Mouse (Mus musculus) adrenal gland (tissue): ENCODE measurements around the gene Fcgr4.
"Not testable (repeated sequence)": the region's sequence is repeated elsewhere in the genome, so short reads cannot be mapped to it uniquely, and the experiment has no call there.

ENCODE experiments used
- intact Hi-C: fragments of 180-260 bp; cut with DNase I; formaldehyde crosslinking; loops from one replicate; pipeline ENCODE4 v1.15.1; 2025

Gene Fcgr4

DNA sequence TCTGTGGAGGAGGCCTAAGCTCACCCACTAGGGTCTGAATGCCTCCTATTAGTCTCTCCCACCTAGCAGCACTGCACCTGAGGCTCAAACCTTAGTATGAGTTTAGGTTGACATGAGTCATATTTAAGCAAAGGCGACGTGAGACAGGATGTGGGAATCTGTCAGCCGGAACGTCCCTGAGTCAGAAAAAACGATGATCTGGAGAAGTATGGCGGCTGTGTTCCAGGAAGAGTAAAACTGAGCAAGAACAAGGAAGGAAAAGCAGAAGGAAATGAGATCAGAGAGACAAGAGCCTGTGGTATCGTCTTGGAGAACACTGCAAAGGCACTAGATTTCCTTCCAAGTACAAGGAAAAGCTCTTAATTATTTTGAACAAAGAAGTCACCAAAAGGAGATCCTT is 32.1 kb downstream of the Fcgr4 start:
- intact Hi-C loops: no loop called here

DNA sequence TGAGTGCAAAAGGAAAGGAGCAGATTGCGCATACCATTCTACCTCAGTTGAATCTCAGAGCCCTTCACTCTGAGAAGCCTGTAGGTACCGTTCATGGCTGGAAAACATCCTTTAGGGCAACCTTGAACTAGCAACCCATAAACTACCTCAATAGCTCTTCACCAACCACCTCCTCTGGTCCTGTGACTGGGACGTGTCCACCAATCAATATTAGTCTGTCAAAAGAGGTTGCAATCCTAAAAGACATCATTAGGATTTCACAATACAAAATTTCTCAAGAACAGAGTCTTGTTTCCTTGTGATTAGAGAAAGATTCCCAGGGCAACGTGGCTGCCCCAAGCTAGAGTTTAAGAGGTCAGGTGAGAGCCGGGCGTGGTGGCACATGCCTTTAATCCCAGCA is 34.6 kb downstream of the Fcgr4 start:
- intact Hi-C loops: no loop called here

DNA sequence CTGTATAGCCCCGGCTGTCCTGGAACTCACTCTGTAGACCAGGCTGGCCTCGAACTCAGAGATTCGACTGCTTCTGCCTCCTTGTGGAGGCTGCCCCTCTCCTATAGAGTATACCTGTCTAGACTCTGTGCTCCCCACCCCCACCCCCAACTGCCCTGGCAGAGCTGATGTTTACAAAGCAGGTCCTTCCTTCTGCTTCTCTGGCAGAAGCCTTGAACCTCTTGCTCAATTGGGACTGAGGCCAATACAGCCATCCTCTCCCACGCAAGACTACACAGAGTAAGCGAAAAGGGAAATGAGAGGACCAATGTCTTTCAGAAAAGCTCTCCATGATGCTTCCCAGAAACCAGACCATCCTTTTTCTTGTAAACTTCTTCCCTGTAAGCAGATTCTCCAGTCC is 38.5 kb downstream of the Fcgr4 start:
- intact Hi-C loops: no loop called here

DNA sequence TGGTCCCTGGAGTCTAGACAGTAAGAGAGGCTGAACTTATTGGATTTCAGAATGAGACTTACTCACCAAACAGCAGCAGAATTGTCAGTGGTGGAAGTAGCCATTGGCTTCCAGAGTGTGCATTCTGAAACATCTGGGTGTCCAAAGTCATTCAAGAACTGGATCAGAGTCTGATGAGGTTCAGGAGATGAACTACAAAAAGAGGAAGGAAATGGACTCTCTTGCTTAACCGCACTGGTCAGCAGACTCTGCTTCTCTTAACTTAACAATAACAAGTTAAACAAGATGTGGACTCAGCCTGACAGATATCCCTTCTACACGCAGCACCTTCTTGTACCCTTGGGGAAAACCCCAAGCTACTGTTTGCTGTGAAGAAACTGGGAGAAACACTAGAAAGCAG is 40.5 kb downstream of the Fcgr4 start:
- intact Hi-C loops: no loop called here

DNA sequence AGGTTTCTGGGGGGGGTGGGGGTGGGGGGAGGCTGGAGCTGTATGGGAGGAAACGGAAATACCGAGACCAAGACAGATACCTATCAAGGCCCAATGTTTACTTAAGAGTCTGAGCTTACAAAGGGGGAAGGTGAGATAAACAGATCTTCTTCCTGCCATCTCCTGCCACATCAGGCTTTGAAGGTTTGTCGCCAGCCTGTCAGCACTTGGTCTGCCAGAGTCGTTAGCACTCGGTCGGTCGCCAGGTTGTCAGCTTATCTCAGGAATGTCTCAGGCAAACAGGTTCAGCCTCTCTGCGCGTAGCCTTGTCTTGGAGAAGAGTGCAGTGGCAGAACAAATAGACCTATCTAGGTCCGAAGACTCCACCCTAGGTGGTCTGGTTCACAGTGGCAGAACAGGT is 41.7 kb downstream of the Fcgr4 start:
- intact Hi-C loops: no loop called here

DNA sequence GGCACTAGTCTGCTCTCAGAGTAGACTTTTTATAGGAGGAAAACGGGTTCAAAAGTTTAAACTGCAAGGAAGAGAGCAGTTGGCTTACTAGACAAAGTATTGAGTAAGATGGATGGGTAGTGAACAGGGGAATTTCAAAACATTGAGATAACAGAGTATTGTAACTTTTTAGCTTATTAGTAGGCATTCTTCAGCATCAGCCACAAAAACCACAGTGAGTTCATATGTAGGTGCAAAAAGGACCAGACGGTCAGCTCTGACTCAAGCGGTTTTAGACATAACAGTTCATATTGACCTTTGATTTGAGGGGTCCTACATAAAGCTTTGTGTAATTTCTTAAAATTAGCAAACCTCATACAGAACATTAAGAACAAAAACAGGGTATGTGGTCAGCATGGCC is 42.8 kb downstream of the Fcgr4 start:
- intact Hi-C loops: no loop called here

DNA sequence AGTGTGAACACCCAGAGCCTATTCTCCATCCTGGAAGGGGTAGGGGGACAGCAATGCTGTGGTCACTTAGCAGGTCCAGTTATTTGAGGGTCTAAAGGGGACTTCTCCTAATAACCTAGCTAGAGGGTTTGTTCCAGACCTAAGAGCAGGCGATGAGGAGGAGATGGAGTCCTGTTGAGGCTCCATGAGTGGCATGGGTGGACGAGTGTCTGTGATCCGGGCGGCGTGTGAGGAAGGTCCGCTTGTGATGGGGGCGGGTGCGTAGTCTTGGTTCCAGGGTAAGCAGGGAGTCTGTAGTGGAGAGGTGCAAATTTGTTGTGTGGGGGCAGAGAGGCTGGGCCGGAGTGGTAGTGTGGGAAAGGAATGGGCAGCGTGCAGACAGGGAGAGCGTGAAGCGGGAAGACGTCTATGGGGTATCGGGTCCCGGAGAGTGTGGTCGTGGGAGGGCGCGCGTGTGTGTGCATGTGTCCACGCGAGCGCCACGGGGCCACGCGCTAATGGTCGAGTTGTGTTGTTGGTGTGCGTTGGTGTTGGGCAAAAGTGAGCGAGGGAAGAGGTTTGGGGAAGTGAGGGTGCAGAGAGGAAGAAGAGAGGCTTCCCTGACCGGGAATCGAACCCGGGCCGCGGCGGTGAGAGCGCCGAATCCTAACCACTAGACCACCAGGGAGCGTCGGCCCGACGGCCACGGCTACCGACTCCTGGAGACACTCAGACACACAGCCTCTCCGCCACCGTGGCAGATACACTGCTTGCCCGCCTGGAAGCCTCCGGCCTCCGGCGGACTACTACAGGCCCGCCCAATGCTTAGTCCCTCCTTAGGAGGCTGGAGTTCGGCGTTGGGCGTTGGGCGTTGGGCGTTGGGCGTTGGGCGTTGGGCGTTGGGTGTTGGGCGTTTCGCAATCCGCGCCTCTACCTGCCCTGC is 45.1 kb downstream of the Fcgr4 start:
- intact Hi-C loops: not testable (repeated sequence)

DNA sequence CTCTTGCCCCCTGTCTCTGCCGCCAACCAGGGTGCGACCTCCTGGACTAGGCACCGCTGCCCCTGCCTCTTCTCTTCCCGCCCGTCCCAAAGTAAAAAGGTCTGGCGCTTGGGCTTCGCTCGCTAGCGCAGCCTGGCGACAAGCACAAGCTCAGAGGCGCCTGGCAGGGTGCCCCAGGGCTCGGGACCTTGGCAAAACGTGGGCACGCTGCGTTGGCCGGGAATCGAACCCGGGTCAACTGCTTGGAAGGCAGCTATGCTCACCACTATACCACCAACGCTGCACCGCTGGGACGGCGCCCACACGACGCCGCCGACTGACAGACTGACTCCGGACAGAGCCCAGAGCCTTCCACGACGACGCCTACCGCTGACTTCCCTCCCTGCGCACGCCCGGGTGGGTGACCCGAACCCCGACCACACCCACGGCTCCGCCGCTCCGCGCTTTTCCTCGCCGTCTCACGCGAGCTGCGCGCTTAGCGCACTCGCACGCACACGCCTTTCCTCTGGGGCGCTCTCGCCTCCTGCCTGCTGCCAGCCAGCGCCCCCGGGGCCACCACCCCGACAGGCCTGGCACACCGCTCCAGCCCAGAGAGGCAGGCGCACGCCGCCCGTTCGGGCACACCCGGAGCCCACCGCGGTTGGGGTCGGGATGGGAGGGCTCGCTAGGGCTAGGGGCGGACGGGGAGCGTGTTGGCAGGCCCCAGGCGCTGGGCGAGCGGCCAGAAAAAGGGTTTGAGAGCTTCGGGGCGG is 45.9 kb downstream of the Fcgr4 start, which contains the start of gene Fcgr3:
Gene Fcgr3, minus strand, starts transcription at position 445 of the 752 bp plus-strand sequence.
- intact Hi-C loops: not testable (repeated sequence)

DNA sequence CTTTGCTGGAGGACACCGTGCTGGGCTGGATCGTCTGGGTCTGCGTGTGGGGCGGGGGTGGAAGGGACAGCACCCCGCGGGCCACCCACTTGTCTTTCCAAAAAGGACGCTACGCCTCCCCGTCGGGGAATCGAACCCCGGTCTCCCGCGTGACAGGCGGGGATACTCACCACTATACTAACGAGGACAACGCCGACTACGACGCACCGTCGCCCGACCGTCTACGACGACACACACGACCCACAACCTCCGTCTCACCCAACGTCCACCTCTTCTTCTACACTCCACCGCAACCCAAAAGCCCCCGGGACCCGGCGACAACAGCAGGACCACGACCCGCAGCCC is 46.5 kb downstream of the Fcgr4 start:
- intact Hi-C loops: not testable (repeated sequence)

DNA sequence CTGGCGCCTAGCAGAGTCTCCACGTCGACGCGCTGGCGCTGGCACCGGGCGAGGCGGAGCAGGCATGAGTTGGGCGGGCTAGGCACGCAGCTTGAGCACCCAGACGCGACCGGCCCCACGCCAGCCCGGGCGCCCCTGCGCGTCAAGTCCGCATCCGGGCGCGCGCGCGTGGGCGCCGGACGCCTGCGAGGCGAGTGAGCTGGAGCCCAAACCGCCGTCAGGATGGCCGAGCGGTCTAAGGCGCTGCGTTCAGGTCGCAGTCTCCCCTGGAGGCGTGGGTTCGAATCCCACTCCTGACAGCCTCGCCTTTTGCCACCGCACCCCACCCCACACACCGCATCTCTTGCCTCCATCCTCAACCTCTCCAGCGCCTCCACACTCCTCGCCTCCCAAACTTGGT is 47.0 kb downstream of the Fcgr4 start:
- intact Hi-C loops: not testable (repeated sequence)

DNA sequence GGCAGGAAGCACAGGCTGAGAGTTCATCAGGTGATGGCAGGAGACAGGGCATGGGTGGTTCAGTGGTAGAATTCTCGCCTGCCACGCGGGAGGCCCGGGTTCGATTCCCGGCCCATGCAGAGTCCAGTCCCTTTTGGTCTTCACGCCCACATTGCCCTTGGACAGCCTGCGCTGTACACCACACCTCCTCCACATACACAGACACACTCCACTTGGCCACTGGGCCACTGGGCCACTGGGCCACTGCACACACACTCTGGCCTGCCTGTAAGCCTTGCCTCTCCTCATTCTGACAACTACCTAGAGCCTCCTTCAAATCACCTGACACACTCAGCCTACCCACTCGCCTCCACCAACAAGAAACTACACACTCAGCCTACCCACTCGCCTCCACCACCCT is 47.9 kb downstream of the Fcgr4 start:
- intact Hi-C loops: not testable (repeated sequence)

DNA sequence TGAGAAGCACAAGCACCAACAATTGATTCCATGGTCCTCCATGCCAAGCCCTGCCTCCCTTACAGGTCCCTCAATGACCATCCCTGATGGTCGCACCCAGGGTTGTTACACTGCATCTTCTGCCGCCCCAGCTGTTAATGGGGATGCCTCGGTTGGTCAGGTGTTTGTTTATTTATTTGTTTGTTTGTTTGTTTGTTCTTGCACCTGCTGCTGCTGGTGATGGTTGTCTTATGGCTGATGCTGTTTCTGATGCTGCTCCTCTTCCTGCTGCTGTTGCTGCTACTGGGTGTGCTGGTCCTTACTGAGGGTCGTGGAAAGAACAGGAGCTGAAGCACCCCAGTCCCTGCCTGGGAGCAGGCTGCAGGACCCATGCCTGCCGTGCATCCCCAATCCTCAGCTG is 49.2 kb downstream of the Fcgr4 start:
- intact Hi-C loops: not testable (repeated sequence)

DNA sequence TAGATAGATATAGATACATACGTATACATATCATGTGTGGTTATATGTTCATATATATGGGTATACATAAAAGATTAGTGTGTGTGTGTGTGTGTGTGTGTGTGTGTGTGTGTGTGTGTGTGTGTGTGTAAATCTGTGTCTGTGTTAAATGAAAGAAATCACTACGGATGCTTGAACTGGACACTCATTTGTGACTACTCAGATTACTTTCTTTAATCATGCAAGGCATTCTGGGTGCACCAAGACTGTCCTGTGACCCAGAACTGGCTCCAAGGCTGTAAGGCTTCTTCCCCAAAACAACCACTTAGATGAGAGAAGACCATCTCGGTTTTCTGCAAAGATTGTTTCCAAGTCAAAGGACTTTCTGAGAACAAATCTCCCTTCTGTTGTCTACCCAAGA is 50.8 kb downstream of the Fcgr4 start:
- intact Hi-C loops: not testable (repeated sequence)

DNA sequence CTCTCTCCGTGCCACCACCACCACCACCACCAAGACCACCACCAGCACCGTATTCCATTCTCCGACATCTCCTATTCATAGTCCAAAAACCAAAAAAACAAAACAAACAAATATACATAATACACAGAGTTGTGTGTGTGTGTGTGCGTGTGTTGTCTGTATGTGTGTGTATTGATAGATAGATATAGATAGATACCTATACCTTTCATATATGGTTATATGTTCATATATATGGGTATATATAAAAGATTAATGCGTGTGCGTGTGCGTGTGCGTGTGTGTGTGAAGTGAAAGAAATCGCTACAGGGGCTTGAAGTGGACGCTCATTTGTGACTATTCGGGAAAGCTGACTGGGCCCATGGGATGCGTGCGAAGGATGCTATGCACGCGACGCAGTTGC is 52.2 kb downstream of the Fcgr4 start:
- intact Hi-C loops: not testable (repeated sequence)

DNA sequence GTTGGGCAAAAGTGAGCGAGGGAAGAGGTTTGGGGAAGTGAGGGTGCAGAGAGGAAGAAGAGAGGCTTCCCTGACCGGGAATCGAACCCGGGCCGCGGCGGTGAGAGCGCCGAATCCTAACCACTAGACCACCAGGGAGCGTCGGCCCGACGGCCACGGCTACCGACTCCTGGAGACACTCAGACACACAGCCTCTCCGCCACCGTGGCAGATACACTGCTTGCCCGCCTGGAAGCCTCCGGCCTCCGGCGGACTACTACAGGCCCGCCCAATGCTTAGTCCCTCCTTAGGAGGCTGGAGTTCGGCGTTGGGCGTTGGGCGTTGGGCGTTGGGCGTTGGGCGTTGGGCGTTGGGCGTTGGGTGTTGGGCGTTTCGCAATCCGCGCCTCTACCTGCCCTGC is 53.0 kb downstream of the Fcgr4 start:
- intact Hi-C loops: not testable (repeated sequence)

DNA sequence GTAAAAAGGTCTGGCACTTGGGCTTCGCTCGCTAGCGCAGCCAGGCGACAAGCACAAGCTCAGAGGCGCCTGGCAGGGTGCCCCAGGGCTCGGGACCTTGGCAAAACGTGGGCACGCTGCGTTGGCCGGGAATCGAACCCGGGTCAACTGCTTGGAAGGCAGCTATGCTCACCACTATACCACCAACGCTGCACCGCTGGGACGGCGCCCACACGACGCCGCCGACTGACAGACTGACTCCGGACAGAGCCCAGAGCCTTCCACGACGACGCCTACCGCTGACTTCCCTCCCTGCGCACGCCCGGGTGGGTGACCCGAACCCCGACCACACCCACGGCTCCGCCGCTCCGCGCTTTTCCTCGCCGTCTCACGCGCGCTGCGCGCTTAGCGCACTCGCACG is 53.5 kb downstream of the Fcgr4 start:
- intact Hi-C loops: not testable (repeated sequence)

DNA sequence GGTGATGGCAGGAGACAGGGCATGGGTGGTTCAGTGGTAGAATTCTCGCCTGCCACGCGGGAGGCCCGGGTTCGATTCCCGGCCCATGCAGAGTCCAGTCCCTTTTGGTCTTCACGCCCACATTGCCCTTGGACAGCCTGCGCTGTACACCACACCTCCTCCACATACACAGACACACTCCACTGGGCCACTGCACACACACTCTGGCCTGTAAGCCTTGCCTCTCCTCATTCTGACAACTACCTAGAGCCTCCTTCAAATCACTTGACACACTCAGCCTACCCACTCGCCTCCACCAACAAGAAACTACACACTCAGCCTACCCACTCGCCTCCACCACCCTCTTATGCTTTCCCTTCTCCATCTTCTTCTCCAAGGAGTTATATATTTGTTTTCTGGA is 55.6 kb downstream of the Fcgr4 start:
- intact Hi-C loops: not testable (repeated sequence)

DNA sequence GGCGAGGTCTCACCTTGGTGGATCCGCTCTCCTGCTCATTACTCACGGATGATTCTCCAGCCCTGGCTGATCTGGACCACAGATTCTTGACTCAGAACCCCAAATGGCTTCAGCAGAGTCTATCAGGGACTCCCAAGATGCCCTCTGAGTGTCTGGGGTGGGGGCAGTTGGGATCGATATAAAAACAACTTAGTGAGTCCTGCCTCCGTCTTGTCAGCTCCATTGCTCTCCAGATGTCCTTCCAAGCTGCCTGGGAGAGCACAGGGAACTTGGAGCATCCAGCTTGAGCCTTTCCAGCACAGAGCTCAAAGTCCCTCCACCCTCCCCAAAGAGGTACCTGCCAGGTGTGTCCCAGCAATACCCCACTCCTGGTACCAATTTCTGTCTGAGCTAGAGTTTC is 57.5 kb downstream of the Fcgr4 start:
- intact Hi-C loops: not testable (repeated sequence)

DNA sequence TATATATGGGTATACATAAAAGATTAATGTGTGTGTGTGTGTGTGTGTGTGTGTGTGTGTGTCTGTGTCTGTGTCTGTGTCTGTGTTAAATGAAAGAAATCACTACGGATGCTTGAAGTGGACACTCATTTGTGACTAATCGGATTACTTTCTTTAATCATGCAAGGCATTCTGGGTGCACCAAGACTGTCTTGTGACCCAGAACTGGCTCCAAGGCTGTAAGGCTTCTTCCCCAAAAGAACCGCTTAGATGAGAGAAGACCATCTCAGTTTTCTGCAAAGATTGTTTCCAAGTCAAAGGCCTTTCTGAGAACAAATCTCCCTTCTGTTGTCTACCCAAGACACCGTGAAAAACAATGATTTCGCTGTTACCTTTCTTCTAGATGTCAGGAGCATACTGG is 58.5 kb downstream of the Fcgr4 start:
- intact Hi-C loops: not testable (repeated sequence)

DNA sequence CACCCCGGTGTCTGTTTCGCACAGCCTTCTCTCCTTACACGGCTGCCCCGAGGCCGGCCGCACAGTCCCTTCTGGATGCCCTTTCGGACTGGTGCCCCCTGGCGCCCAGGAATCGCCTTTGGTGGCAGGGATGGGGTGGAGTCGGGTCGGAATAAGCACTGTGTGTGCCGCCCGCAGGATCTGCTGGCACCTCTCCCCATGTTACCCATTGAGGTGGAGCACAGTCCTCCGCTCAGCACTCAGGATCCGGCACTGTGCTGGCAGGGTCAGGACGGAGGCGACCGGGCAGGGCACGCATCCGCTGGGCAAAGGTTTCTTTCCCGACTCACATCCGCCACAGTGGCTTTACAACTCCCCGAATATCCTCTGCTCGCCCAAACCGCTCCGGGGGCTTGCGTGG is 59.2 kb downstream of the Fcgr4 start:
- intact Hi-C loops: not testable (repeated sequence)

DNA sequence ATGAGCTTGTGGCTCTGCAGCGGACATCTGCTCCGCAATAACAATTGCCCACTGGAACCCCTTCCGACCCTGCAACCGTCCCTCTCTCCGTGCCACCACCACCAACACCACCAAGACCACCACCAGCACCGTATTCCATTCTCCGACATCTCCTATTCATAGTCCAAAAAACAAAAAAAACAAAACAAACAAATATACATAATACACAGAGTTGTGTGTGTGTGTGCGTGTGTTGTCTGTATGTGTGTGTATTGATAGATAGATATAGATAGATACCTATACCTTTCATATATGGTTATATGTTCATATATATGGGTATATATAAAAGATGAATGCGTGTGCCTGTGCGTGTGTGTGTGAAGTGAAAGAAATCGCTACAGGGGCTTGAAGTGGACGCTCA is 59.7 kb downstream of the Fcgr4 start:
- intact Hi-C loops: not testable (repeated sequence)

DNA sequence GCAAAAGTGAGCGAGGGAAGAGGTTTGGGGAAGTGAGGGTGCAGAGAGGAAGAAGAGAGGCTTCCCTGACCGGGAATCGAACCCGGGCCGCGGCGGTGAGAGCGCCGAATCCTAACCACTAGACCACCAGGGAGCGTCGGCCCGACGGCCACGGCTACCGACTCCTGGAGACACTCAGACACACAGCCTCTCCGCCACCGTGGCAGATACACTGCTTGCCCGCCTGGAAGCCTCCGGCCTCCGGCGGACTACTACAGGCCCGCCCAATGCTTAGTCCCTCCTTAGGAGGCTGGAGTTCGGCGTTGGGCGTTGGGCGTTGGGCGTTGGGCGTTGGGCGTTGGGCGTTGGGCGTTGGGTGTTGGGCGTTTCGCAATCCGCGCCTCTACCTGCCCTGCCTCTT is 60.6 kb downstream of the Fcgr4 start:
- intact Hi-C loops: not testable (repeated sequence)
